Mouse (Mus musculus) CD4-positive, CD25-positive, alpha-beta regulatory T cell, adult 2 months (primary cell): ENCODE results near the gene Acpp.
A peak's percentile ranks its signal among the peaks of the same experiment; 100 is the strongest.
"Not testable (repeated sequence)": the region's sequence is repeated elsewhere in the genome, so short reads cannot be mapped to it uniquely, and the experiment has no call there.

ENCODE experiments used
- DNase-seq: peaks from one replicate; pipeline ENCODE4 v3.0.0-alpha.2; 2012; ENCODE audit warnings: low read depth, low spot score

Acpp gene

GRCm38 (mm10) chr9:104337183-104337931 lies at the start of gene Acpp:
Gene Acpp (minus strand): TSS chr9:104337748.
- peak; percentile 64 for DNase-seq

GRCm38 (mm10) chr9:104382571-104383170 lies 45.1 kb upstream of the Acpp start:
- no peak for DNase-seq

GRCm38 (mm10) chr9:104379532-104380162 lies 42.1 kb upstream of the Acpp start:
- DNase-seq: peak; percentile 46

- no peak for DNase-seq
Measured at GRCm38 (mm10) chr9:104375573-104375972, 38.0 kb upstream of the Acpp start.

GRCm38 (mm10) chr9:104373253-104373652 lies 35.7 kb upstream of the Acpp start:
- peak; percentile 65 for DNase-seq

- no peak for DNase-seq
Measured at GRCm38 (mm10) chr9:104366983-104367382, 29.4 kb upstream of the Acpp start.

GRCm38 (mm10) chr9:104361951-104362350 lies 24.4 kb upstream of the Acpp start:
- not testable (repeated sequence) for DNase-seq

- DNase-seq: no peak
Measured at GRCm38 (mm10) chr9:104361073-104361891, 23.7 kb upstream of the Acpp start.

DNA sequence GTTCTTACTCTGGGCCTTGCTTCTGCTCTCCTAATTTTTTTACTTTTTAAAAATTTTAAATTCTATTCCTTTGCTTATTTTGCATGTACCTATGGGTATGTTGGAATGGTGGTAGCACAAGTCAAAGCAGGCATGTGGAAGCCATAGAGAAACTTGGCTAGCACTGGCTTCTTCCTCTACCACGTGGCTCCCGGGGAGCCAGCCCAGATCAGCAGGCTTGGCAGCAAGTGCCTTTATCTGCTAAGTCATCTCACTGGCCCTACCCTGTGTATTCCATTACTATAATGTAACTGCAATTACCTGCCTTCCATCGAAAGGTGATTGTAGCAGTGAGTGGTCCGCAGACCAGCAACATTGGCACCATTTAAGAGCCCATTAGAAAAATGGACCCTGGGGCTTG lies 22.8 kb upstream of the Acpp start:
- no peak for DNase-seq

GRCm38 (mm10) chr9:104355521-104356270 lies 18.1 kb upstream of the Acpp start:
- DNase-seq: no peak

GRCm38 (mm10) chr9:104344136-104344535 lies 6.6 kb upstream of the Acpp start:
- DNase-seq: no peak

DNA sequence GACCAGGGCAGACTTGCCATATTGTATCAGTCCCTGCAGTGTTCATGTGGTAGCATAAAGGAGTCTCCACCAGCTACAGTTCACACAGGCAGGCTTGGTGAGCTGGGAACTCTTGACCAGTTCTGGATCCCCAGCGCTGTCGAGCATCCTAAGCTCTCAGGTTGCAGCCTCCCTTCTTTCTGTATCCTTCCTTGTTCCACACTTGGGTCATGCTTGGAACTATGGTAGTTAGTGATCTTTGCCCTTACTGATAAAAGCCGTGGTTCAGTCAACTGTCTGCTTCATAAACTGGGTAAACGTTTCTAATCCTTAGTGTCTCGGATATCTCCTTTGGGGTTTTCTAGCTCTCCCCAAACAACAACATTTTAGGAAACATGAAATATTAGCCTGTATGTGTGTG lies 1.9 kb upstream of the Acpp start:
- no peak for DNase-seq

DNA sequence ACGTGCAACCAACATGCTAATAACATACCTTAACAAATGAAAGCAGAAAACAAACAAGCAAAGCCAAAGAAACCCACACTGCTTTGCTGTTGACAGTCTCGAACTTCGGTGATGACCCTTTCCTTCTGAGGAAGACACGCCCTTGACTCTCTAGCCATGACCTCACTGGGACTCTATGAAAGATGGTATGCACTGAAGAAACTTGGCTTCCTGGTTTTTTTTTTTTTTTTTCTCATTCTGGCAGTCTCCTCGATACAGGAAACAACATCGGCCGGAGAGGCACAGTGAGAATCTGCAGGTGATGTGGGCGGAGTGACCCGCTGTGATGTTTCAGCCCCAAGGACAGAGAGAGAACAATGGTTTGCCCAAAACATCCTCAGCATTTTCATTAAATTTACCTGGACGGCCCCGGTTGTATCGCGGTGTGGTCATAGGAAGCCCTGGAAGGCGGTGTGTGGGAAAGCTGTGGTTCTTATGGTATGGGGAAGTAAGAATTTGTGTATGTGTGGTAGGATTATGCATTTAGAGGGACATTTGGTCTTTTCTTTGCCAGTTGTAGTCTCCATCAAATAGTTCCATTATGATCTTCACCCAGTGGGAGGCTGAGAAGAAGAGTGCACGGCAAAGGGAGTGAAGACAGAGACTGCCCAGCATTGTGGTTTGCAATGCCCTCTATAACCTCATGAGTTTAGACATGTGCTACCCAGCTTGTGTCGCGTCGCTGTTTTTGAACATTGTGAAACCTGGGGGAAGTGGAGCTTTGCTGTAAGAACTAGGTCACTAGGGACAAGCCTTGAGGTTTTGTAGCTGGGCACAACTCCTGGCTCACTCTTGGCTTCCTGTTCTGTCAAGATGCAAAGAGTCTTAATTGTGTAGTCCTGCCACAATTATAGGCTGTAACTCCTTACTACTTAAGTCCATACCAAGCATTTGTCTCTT lies 1.2 kb upstream of the Acpp start:
- peak; percentile 11 for DNase-seq

- DNase-seq: peak; percentile 25
Measured at GRCm38 (mm10) chr9:104331301-104331700, 6.2 kb downstream of the Acpp start.

DNA sequence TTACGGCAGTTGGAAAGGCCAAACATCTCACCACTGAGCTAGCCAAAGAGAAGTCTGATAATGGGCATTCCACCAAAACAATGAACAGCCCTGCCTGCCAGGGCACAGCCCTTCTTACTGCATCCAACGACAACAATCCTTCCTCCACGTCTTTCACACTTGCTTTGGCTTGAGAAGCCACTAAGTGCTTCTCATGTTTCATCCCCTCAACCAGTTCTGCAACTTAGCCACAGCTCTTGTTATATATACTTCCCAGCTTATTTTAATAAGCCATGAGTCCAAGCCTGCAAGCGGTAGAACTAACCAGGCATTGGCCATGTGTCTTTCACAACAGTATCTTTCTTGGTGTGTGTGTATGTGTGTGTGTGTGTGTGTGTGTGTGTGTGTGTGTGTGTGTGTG lies 8.9 kb downstream of the Acpp start:
- no peak for DNase-seq

DNA sequence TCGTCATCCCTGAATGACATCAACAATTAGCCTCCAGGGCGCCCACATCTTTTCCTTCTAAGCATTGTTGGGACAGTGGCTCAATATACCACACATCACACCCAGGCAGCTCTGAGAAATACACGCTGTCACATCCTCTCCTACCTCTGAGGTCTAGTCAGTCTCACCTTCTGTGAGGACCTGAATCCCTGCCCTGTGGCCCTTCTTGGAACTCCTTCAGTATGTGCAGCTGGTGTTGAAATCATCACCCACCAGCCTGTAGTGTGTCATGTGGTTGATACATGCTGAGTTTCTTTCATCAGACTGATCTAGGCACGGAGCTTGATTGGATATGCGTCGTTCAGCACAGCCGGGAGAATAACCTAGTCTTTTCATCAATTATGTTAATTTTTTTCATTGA lies 16.0 kb downstream of the Acpp start:
- DNase-seq: no peak

GRCm38 (mm10) chr9:104316351-104316750 lies 21.2 kb downstream of the Acpp start:
- no peak for DNase-seq

- peak; percentile 24 for DNase-seq
Measured at GRCm38 (mm10) chr9:104315499-104315898, 22.0 kb downstream of the Acpp start.

- DNase-seq: peak; percentile 75
Measured at GRCm38 (mm10) chr9:104306734-104307133, 30.8 kb downstream of the Acpp start.
